Mouse (Mus musculus) pancreas, adult 10 weeks (tissue): ENCODE results near the gene Gm7324. TPM values are rescaled to one million over a fixed set of nuclear protein-coding genes. Genes with fewer than 3 reads are reported as not detected.

Source experiments
- polyA plus RNA-seq: library from polyadenylated mRNA; stranded (reverse); fragments of 350-450 nt; fragmentation: Illumina TruSeq; extraction: RNeasy Lipid Tissue Mini Kit (QIAGEN cat#74804); gene quantifications from one replicate; pipeline ENCODE4 v1.2.3, GENCODE M21; 2015; ENCODE audit warnings: low read depth, low replicate concordance; ENCODE audit not compliant: insufficient read depth

The Gm7324 gene
- not detected for polyA plus RNA-seq

GRCm38 (mm10) chr14:43697621-43698020 is at the start of gene Gm7324:
Gm7324 (plus strand) TSS chr14:43697828.

GRCm38 (mm10) chr14:43677099-43677498 is 20.5 kb upstream of the Gm7324 start, which contains the start of gene Gm8165:
Gm8165 (minus strand) TSS chr14:43677199.

GRCm38 (mm10) chr14:43727385-43727784 is 29.8 kb downstream of the Gm7324 start, which contains the start of gene Gm16506:
Gm16506 (minus strand) TSS chr14:43727485.

GRCm38 (mm10) chr14:43747566-43747965 is 49.9 kb downstream of the Gm7324 start, which contains the start of gene Gm6526:
Gm6526 (plus strand) TSS chr14:43747866.

Other genes starting within 250 kb of the Gm7324 start
- gene Gm5799, start 154.3 kb upstream of the Gm7324 start, polyA plus RNA-seq: not detected
- gene Gm17654, start 118.7 kb upstream of the Gm7324 start, polyA plus RNA-seq: not detected
- gene Gm10375, start 89.8 kb upstream of the Gm7324 start, polyA plus RNA-seq: not detected
- gene Gm8165, start 20.6 kb upstream of the Gm7324 start, polyA plus RNA-seq: not detected
- gene Gm16506, start 29.7 kb downstream of the Gm7324 start, polyA plus RNA-seq: not detected
- gene Gm6526, start 50.0 kb downstream of the Gm7324 start, polyA plus RNA-seq: not detected
- not detected for gene Gm8180, start 86.9 kb downstream of the Gm7324 start, polyA plus RNA-seq
- not detected for gene Ear1, start 177.7 kb downstream of the Gm7324 start, polyA plus RNA-seq
- gene Ear10, start 225.7 kb downstream of the Gm7324 start, polyA plus RNA-seq: not detected
- 1.2 TPM for gene Gm8113, start 227.6 kb downstream of the Gm7324 start, polyA plus RNA-seq